Mouse (Mus musculus): Measurements from ENCODE around the gene Cyp1b1. TPM values are rescaled to one million over a fixed set of nuclear protein-coding genes. Genes with fewer than 3 reads are reported as not detected.

The Cyp1b1 gene
- polyA plus RNA-seq, 1 experiment from 2014 or later, result 5.2 TPM

DNA sequence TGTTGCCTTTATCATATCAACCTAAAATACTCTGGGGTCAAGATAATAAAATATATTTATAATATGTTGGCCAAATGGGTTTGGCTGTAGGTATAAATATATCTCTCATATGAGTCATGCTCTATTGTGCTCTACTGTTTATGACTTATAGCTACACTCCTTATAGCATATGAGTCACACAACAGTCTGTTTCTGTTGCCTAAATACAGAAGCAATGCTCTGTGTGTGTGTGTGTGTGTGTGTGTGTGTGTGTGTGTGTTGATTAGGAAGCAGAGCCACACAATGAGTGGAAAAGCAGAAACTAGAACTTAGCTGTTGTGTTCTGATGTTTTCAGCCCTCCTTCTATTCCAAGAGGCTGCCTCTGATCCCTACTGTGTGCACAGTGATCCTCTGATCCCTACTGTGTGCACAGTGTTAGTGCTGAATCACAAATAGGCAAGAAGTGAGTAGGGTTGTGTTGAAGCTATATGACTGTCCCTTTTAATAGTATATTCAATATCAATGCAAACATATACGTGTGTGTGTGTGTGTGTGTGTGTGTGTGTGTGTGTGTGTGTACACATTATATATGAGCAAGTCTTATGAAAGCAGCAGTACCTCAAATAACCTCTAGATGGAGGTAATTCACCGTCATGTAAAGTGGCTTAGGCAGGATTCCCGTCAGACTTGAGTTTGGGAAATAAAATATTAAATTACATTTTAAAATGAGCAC, 51.3 kb downstream of the Cyp1b1 start:
- ATAC-seq, result no peak
- H3K9ac ChIP-seq (replicated peaks), result no peak overlapping the region
- WGBS, result 22% methylated on average over 3 of the region's 3 CpGs

DNA sequence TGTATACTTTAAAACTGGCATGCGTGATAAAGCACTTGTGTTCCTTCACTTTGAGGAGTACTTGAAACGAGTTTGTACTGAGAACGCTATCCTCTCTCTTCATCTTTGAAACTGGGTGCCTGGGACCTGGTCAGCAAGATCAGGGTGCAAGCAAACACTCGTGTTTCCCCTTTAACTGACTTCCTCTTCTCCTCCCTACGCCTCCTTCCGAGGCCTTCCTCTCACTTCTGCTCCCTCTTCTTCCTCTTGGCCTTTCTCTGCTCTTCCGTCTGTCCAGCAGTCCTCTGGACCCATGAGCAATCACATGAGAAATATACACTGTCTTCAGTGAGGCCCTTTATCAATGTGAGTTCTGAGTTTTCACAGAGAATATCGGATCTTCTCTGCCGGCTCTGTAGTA, 53.0 kb downstream of the Cyp1b1 start:
- 83% methylated on average over 9 of the region's 9 CpGs for WGBS
- no peak overlapping the region for H3K4me2 ChIP-seq (replicated peaks)
- H3K4me3 ChIP-seq (replicated peaks), result no peak overlapping the region
- H3K9ac ChIP-seq (replicated peaks), result no peak overlapping the region
- no peaks in the 10 kb centered on the region for H3K27me3 ChIP-seq
- no peak for ATAC-seq
- no peaks in the 10 kb centered on the region for H3K36me3 ChIP-seq
- H3K4me1 ChIP-seq (replicated peaks), result no peaks in the 10 kb centered on the region
- H3K27ac ChIP-seq, result no peak overlapping the region
- H3K9me3 ChIP-seq, result no peaks in the 10 kb centered on the region

More for the DNA sequence above, 51.3 kb downstream of the Cyp1b1 start:
- Histone ChIP-seq H3K36me3 (no peaks in the 10 kb centered on the region), H3K27me3 (no peaks in the 10 kb centered on the region), H3K4me2 (replicated peaks) (no peak overlapping the region), H3K4me3 (replicated peaks) (no peak overlapping the region), H3K9me3 (no peaks in the 10 kb centered on the region), H3K27ac (no peak overlapping the region), H3K4me1 (replicated peaks) (no peaks in the 10 kb centered on the region)

DNA sequence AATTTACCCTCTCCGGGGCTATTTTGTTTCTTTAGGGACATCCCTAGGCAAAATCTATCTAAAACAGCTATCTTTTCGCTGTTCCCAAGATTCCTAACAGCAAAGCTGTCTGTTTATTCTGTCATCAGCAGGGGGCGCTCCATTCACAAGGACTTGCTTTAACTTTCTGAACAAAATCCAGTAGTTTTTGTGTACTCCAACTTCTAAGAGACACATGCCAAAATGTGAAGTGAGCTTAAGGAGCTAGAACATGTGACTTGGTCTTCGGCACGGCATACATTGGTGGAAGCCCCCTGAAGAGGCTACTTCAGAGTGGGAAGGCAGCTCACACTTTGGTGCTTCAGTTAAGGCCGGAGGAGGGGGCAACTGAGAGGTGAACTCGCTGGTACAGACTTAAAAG, 53.5 kb downstream of the Cyp1b1 start:
- no peak overlapping the region for H3K27ac ChIP-seq
- H3K9ac ChIP-seq (replicated peaks), result no peak overlapping the region
- H3K4me1 ChIP-seq (replicated peaks), result no peaks in the 10 kb centered on the region
- ATAC-seq, result no peak
- H3K4me2 ChIP-seq (replicated peaks), result no peak overlapping the region
- H3K36me3 ChIP-seq, result no peaks in the 10 kb centered on the region
- H3K9me3 ChIP-seq, result no peaks in the 10 kb centered on the region
- WGBS, result 45% methylated on average over 7 of the region's 7 CpGs
- no peaks in the 10 kb centered on the region for H3K27me3 ChIP-seq
- H3K4me3 ChIP-seq (replicated peaks), result no peak overlapping the region

DNA sequence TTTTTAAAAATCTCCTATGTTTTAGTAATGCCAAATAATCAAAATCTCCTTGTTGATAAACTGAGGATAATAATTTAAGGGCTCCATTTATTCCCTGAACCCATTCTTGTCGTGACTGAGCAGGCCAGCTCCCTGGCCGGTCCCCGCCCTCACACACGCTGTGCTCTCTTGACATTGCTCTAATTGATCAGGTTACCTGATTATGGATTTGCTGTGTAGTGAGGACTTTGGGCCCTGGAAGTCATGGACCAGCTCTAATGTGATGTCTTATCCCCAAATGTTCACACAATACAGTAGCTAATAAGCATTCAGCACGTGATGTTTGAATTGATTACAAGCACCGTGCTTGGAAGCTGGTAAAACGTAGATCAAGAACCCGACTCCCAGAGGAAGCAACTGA, 56.0 kb downstream of the Cyp1b1 start:
- H3K27ac ChIP-seq, result no peak overlapping the region
- H3K27me3 ChIP-seq, result no peaks in the 10 kb centered on the region
- H3K4me1 ChIP-seq (replicated peaks), result no peaks in the 10 kb centered on the region
- ATAC-seq, result 0 out of 2 replicates have a peak, but pooled peaks have one; percentile 48
- no peak overlapping the region for H3K4me2 ChIP-seq (replicated peaks)
- H3K36me3 ChIP-seq, result no peaks in the 10 kb centered on the region
- H3K9ac ChIP-seq (replicated peaks), result no peak overlapping the region
- H3K9me3 ChIP-seq, result no peaks in the 10 kb centered on the region
- no peak overlapping the region for H3K4me3 ChIP-seq (replicated peaks)
- WGBS, result 61% methylated on average over 8 of the region's 8 CpGs

DNA sequence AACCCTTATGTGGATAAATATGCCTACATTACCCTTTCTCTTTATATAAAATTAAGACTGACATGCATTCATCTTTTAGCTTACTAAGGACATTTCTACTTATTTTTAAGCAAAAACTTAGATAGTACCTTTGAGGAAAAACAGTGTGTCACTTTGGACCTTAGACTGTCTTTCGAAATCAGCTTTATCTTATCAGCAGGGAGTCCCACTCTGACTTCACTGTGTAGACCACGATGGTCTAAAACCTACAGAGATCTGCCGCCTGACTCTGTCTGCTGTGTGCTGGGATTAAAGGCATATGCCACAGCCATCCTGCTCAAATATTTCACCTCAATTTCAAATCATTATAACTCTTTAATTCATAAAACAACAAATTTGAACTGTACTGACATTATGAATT, 56.4 kb downstream of the Cyp1b1 start:
- ATAC-seq, result no peak
- Histone ChIP-seq H3K36me3 (no peaks in the 10 kb centered on the region), H3K4me1 (replicated peaks) (no peaks in the 10 kb centered on the region), H3K4me2 (replicated peaks) (no peak overlapping the region), H3K27ac (no peak overlapping the region), H3K9me3 (no peaks in the 10 kb centered on the region), H3K27me3 (no peaks in the 10 kb centered on the region), H3K9ac (replicated peaks) (no peak overlapping the region), H3K4me3 (replicated peaks) (no peak overlapping the region)
- WGBS, result 52% methylated on average over 3 of the region's 3 CpGs

DNA sequence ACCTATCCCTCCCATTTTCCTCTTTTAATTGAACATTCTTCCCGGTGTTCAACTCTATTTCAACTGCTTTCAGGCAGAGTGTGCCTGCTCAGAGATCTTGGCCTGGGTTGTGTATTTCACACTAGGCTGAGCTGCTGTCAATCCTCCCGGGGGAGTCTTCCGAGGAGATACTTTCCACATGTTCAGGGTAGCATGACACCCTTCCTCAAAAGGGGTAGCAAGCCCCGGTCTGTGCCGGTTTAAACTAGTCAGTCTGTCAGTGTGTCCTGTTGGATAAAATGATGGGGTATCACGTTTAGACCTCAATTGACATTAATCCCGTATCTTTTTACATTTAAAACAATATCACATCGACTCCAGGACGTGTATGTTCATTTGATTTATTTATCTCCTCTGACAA, 57.1 kb downstream of the Cyp1b1 start:
- Histone ChIP-seq H3K27ac (no peak overlapping the region), H3K4me1 (replicated peaks) (no peaks in the 10 kb centered on the region), H3K9ac (replicated peaks) (no peak overlapping the region), H3K4me2 (replicated peaks) (no peak overlapping the region), H3K9me3 (no peaks in the 10 kb centered on the region), H3K27me3 (no peaks in the 10 kb centered on the region), H3K4me3 (replicated peaks) (no peak overlapping the region), H3K36me3 (no peaks in the 10 kb centered on the region)
- 70% methylated on average over 9 of the region's 9 CpGs for WGBS
- ATAC-seq, result no peak

DNA sequence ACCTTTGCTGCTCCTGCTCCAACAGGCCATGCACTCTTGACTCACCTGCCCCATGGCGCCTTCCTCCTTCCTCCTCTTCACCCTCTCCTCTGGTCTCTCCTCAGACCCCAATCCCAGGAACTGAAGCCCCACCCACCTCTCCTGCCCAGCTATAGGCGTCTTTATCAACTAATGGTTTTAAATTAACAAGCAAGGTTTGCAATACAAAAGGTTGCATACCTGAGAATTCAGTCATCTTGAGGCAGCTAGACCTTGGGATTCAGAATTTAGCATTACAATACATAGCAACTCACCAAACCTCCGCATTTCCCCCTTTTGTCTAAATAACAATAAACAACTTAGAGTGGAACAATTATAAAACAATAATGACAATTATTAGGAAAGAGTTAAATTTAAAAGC, 60.7 kb downstream of the Cyp1b1 start:
- 65% methylated on average over 3 of the region's 3 CpGs for WGBS
- no peaks in the 10 kb centered on the region for H3K27me3 ChIP-seq
- no peak overlapping the region for H3K4me2 ChIP-seq (replicated peaks)
- no peaks in the 10 kb centered on the region for H3K4me1 ChIP-seq (replicated peaks)
- no peak for ATAC-seq
- H3K9ac ChIP-seq (replicated peaks), result no peak overlapping the region
- no peak overlapping the region for H3K27ac ChIP-seq
- H3K4me3 ChIP-seq (replicated peaks), result no peak overlapping the region
- no peaks in the 10 kb centered on the region for H3K9me3 ChIP-seq
- H3K36me3 ChIP-seq, result no peaks in the 10 kb centered on the region

DNA sequence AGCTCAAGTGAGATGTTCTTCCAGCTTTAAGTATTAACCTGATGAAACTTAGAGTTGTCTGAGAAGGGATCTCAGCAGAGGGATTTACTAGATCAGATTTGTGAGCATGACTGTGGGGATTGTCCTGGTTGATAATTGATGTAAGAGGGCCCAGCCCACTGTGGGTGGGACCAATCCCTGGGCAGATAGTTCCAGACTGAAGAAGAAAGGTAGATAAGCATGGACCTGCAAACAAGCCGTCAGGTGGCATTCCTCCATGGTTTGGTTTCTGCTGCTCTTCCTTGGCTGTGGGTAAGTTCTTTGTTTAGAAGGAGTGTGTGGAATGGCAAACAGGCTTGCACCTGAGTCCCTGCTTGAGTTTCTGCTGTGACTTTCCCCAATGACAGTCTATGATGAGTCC, 61.7 kb downstream of the Cyp1b1 start:
- Histone ChIP-seq H3K27ac (no peak overlapping the region), H3K27me3 (no peaks in the 10 kb centered on the region), H3K4me3 (replicated peaks) (no peak overlapping the region), H3K36me3 (no peaks in the 10 kb centered on the region), H3K9ac (replicated peaks) (no peak overlapping the region), H3K4me2 (replicated peaks) (no peak overlapping the region), H3K9me3 (no peaks in the 10 kb centered on the region), H3K4me1 (replicated peaks) (no peaks in the 10 kb centered on the region)
- 87% methylated on average over 1 of the region's 1 CpGs for WGBS
- ATAC-seq, result no peak

Other genes with a start within 250 kb of the Cyp1b1 start
- 5.8 and 5.9 TPM in 2 replicates for gene Rmdn2, start 103.2 kb downstream of the Cyp1b1 start, polyA plus RNA-seq (2015; fragmentation: Nextera tagmentation; extraction: Ambion mirVana)
- 30.8 and 35.3 TPM in 2 replicates for gene Atl2, start 181.1 kb upstream of the Cyp1b1 start, polyA plus RNA-seq (2015; fragmentation: Nextera tagmentation; extraction: Ambion mirVana)

Data from midbrain, embryonic 13.5 days (tissue).